In the genomic region with DNA sequence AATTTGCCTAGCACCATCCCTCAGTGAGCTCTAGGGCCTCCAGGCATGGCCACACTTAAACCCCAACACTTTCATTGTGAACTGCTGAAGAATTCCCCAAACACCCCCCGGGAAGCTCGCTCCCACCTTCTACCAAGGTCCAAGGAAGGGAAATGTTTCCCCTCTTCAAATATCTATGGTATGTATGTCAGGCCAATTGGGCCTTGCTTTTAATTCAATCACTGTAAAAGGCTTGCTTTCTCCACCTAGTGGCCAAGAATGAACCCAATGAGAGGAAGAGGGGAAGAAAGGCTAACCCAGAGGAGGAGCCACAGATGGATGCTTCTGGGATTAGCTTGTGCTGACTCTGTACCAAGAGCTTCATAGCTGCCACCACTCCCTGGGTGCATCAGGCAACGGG, we compare ENCODE assay signal across 8 mouse cellular contexts.
DNase-seq lines count a peak whose midpoint lies in the region; ATAC-seq and TF ChIP-seq lines count a peak whose summit lies in the region.

No protein-coding gene starts in this region.

- H3K9ac ChIP-seq in lung, embryonic 16.5 days (ENCODE audit: low read length): no peak overlapping the region
- H3K9ac ChIP-seq in forebrain, embryonic 12.5 days: no peak overlapping the region

- H3K36me3 ChIP-seq in heart, embryonic 10.5 days: no peaks in the 10 kb centered on the region
- H3K36me3 ChIP-seq in lung, embryonic 16.5 days (ENCODE audit: control insufficient read depth, insufficient read depth, low read length): no peaks in the 10 kb centered on the region
- H3K36me3 ChIP-seq in forebrain, embryonic 12.5 days (replicated peaks): no peaks in the 10 kb centered on the region

- H3K4me1 ChIP-seq in heart, embryonic 10.5 days: peaks cover 7% of the 10 kb centered on the region
- H3K4me1 ChIP-seq in lung, embryonic 16.5 days (replicated peaks; ENCODE audit: control insufficient read depth, insufficient read depth, low read length): peaks cover 4% of the 10 kb centered on the region
- H3K4me1 ChIP-seq in forebrain, embryonic 12.5 days: no peaks in the 10 kb centered on the region

- H3K27ac ChIP-seq in heart, embryonic 10.5 days: no peak overlapping the region
- no peak overlapping the region for H3K27ac ChIP-seq in lung, embryonic 16.5 days (ENCODE audit: low read length)
- H3K27ac ChIP-seq in forebrain, embryonic 12.5 days: no peak overlapping the region

- peak; percentile 54 for DNase-seq in heart, adult 11 months
- DNase-seq in heart, embryonic 10.5 days (ENCODE audit: low spot score): no peak
- no peak for DNase-seq in lung, postnatal 4 days
- DNase-seq in brain, embryonic 14.5 days (ENCODE audit: low read depth): peak; percentile 56
- DNase-seq in lung, postnatal 36 days: peak; percentile 37

- peak; percentile 37; the same call in 1 of the 2 replicates for TF ChIP-seq CTCF in brain, embryonic 14.5 days (IDR thresholded peaks at IDR 0.05; ENCODE audit: borderline replicate concordance, extremely low read depth, insufficient read depth, insufficient read length)

- no peak overlapping the region for H3K4me2 ChIP-seq in lung, embryonic 16.5 days (ENCODE audit: low read depth, low read length)
- H3K4me2 ChIP-seq in forebrain, embryonic 12.5 days: no peak overlapping the region

- ATAC-seq in lung, embryonic 16.5 days (ENCODE audit: low read depth): peak; percentile 23; the same call in 1 of the 2 replicates
- no peak for ATAC-seq in megakaryocyte progenitor cell, adult 5-6 weeks (replicated peaks; ENCODE audit: poor library complexity)
- ATAC-seq in forebrain, embryonic 12.5 days (ENCODE audit: low FRiP score): no peak

- no peaks in the 10 kb centered on the region for H3K9me3 ChIP-seq in heart, embryonic 10.5 days
- no peaks in the 10 kb centered on the region for H3K9me3 ChIP-seq in lung, embryonic 16.5 days (ENCODE audit: control insufficient read depth, low read length)
- no peaks in the 10 kb centered on the region for H3K9me3 ChIP-seq in forebrain, embryonic 12.5 days

- WGBS in heart, embryonic 10.5 days: 58% methylated on average over 3 of the region's 3 CpGs
- 50% methylated on average over 3 of the region's 3 CpGs for WGBS in lung, embryonic 16.5 days
- WGBS in forebrain, embryonic 12.5 days: 61% methylated on average over 3 of the region's 3 CpGs

- TF ChIP-seq POLR2A in brain, embryonic 14.5 days (IDR thresholded peaks at IDR 0.05; ENCODE audit: borderline replicate concordance, extremely low read depth, insufficient read depth, insufficient read length, poor library complexity, severe bottlenecking): no peak

- no peak overlapping the region for H3K4me3 ChIP-seq in heart, embryonic 10.5 days
- H3K4me3 ChIP-seq in lung, embryonic 16.5 days (ENCODE audit: low read length): no peak overlapping the region
- H3K4me3 ChIP-seq in forebrain, embryonic 12.5 days (replicated peaks): no peak overlapping the region

- H3K27me3 ChIP-seq in heart, embryonic 10.5 days (ENCODE audit: insufficient read depth, poor library complexity, severe bottlenecking): no peaks in the 10 kb centered on the region
- H3K27me3 ChIP-seq in lung, embryonic 16.5 days (ENCODE audit: control insufficient read depth, insufficient read depth, low read depth, low read length): no peaks in the 10 kb centered on the region
- H3K27me3 ChIP-seq in forebrain, embryonic 12.5 days: no peaks in the 10 kb centered on the region

Comparison
In these comparisons a context has a peak if more than half of its experiments do, and no peak if none do; other contexts are left out.
1. DNase-seq: peak in heart, adult 11 months (single experiment), brain, embryonic 14.5 days (single experiment) and lung, postnatal 36 days (single experiment); none in heart, embryonic 10.5 days (single experiment) and lung, postnatal 4 days (0 of 2).